Mouse (Mus musculus) T-cell, adult 2 months (primary cell): ENCODE measurements around the gene Il15ra.
A peak's percentile ranks its signal among the peaks of the same experiment; 100 is the strongest.

Experiments used
- DNase-seq: peaks from one replicate; pipeline ENCODE4 v3.0.0; 2022; ENCODE audit warnings: low spot score

Il15ra gene

DNA sequence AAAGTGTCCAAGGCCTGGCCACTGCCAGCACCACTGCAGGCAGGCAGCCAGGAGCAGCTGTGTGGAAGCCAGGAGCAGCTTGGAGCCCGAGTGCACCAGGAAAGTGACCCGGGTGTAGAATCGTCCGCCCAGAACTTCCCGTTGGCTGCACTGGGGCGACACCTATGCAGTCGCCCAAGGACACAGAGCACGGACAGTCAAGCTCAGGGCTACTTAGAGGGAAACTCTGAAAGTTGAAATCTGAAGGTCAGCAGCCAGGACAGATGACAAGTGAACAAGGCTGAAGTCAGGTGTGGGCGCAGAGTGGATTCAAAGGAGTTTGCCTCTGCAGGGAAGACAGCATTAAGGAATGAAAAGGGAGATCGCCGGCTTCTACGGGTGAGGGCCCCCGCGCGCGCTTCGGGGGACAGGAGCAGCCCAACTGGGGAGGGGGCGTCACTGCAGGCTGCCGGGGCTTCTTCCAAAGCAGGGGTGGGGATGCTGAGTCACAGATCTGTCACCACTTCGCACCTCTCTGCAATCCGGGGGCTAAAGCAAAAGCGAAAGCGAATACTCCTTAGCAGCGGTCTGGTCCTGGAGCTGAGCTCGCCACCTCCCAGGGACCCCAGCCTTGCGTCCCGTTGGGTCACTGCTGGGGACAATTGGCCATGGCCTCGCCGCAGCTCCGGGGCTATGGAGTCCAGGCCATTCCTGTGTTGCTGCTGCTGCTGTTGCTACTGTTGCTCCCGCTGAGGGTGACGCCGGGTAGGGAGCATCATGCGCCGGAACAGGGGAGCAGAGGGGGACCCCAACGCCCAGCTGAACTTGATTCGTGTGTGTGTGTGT, at the start of gene Il15ra:
Gene Il15ra (plus strand): TSS at position 90 of the 825 bp plus-strand sequence.
- peak; percentile 62 for DNase-seq

DNA sequence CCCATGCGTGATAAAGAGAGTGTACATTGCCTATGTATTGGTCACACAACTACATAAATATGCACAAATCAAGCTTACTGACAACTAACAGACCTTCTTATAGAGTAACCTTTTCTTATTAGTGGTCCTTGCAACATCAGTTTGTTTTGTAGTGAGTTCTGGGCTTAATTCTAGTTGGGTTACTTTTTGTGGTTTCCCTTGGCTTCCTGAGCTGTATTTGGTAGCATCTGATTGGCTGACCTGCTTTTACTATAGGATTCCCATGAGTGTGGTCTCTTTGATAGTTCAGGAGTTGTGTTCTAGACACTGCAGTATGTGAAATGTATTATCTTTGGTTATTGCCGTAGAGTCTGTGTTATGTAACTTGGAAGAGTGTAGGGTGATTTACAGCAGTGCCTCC, 47.5 kb upstream of the Il15ra start:
- DNase-seq = peak; percentile 41

DNA sequence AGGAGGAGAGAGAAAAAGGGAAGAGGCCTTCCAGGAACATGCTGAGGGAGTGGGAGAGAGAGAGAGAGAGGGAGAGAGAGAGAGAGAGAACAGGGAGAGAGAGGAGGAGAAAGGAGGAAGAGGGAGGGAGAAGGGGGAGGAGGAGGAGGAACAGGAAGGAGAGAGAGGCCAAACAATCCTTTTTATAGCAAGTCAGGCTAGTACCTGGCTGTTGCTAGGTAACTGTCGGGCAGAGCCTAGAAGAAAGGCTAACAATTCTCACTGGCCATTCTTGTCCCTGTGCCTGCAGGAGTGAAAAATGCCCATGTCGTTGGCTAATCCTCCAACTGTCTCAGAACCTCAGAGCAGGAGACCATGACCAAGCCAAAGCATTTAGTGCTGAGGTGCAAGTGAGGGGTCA, 45.8 kb upstream of the Il15ra start:
- DNase-seq = no peak

- peak; percentile 19 for DNase-seq
These were observed 42.8 kb upstream of the Il15ra start for GRCm38 (mm10) chr2:11662143-11662906.

DNA sequence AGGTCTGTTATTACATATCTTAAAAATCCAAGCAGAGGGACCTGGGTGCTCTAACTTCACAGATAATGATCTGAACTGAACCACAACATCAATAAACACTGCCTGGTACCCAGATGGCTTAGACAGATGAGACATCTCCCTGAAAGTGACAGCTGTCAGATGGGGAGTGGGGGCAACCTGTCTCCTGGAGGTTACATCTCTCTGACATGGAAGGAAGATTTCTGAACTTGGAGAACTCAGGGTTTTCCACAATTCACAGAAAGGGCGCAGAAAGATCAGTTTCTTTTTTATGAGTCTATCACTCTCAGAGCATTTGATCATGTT, 42.2 kb upstream of the Il15ra start:
- DNase-seq = no peak

DNA sequence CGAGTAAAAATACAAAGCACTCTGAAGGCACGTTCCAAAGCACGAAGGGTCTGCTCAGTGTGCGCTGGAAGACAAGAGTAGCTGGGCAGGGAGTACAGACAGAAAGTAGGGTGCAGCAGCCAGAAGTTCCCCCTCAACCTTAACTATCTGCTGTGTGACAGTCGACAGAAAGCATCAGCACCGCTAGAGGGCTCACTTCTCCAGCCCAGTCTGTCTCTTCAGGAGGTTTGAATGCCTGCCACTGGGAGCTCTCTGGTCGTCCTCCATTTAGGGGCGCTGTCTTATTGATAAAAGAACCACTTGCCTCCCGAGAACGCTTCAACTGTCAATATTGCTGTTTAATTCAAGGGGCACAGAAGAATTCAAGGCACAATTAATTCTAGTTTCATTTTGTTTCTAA, 41.1 kb upstream of the Il15ra start:
- DNase-seq = peak; percentile 84

DNA sequence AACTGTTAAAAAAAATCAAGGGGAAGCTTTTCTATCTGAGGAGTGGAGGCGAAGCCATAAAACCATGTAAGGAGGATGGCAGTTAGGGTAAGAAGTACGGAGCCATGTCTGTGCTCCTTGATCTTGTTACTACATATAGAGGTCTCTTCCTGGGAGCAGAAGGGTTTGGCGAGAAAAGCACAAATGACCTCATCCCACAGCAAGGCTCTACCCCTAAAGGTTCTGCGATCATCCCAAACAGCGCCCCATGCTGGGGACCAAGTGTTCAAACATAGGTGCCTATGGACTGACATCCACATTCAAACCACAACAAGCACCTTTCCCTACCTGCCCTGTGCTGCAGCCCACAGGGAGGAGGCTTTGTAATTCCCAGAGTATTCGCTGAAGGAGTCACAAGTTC, 40.7 kb upstream of the Il15ra start:
- DNase-seq = no peak

- no peak for DNase-seq
These were observed 40.3 kb upstream of the Il15ra start for GRCm38 (mm10) chr2:11664806-11665205.

DNA sequence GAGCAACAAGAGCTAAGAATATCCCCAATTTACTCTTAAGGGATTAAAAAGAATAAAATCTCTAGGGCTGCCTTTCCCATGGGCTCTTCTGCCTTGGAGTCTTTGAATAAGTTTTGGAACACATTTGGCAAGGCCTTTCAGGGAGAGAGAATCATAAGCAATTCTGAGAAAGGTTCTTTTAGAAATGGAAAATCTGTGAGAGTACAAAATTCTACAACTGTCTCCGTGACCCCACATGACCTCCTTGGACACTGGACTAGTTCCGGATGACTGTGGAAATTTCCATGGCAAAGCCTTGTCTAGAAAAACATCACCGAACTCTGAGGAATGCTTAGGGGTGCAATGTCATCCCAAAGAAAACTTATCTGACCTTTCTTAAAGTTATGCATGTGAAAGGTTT, 39.8 kb upstream of the Il15ra start:
- DNase-seq = no peak

DNA sequence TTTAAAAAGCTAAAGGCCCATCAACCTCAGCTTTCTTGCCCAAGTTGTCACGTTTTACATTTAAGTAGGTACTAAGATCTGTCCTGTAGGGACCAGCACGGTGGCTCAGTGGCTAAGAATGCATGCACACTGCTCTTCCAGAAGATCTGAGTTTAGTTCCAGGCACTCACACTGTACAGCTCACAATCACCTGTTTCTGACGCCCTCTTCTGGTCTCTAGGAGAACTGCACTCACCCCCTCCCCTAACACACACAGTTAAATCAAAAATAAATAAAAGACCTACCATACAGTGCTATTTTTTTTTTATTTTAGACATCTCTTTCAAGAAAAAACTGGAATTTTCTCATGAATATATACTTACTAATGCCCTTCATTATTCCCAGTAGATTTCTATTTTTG, 32.9 kb upstream of the Il15ra start:
- DNase-seq = peak; percentile 66

GRCm38 (mm10) chr2:11679626-11680025, 25.5 kb upstream of the Il15ra start:
- DNase-seq = no peak

GRCm38 (mm10) chr2:11682712-11683111, 22.4 kb upstream of the Il15ra start:
- DNase-seq = no peak

- no peak for DNase-seq
These were observed 18.6 kb upstream of the Il15ra start for GRCm38 (mm10) chr2:11686512-11686911.

GRCm38 (mm10) chr2:11687436-11687835, 17.7 kb upstream of the Il15ra start:
- peak; percentile 23 for DNase-seq

- DNase-seq = no peak
These were observed 14.7 kb upstream of the Il15ra start for GRCm38 (mm10) chr2:11690201-11690890.

DNA sequence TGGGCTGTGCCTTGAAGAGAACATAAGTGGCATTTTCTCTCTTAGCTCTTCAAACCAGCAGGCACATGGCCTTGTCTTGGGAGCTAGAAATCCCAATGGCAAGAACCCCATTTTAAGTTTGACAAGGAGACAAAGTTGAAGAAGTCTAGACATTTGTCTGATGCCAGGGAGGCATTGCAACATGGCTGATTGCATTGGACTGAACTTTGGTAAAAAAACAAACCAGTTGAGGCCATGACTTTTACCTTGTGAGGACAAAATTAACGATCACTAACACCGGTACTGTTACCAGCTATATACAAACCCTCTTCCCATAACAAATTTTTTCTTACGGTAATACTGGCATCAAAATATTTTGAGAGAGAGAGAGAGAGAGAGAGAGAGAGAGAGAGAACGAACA, 11.7 kb upstream of the Il15ra start:
- DNase-seq = no peak

- no peak for DNase-seq
These were observed 11.0 kb upstream of the Il15ra start for GRCm38 (mm10) chr2:11694104-11694503.

DNA sequence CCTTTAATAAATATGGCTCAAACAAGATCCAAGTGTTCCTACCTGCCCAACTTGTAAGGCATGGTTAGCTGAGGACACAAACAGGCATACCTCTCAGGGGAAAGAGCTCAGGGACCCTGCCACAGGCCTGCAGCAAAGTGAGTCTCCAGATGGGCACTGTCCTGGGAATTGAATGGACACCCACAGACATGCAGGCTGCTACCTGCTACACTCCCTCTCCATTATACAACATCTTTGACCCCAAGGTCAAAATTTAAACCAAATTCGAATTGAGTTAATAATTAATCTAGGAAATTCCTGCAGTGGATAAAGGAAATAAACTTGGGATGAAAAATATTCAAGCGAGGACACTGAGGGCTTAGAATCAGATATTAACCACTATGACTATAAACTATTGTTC, 9.2 kb upstream of the Il15ra start:
- no peak for DNase-seq

GRCm38 (mm10) chr2:11698994-11699393, 6.1 kb upstream of the Il15ra start:
- DNase-seq = no peak

DNA sequence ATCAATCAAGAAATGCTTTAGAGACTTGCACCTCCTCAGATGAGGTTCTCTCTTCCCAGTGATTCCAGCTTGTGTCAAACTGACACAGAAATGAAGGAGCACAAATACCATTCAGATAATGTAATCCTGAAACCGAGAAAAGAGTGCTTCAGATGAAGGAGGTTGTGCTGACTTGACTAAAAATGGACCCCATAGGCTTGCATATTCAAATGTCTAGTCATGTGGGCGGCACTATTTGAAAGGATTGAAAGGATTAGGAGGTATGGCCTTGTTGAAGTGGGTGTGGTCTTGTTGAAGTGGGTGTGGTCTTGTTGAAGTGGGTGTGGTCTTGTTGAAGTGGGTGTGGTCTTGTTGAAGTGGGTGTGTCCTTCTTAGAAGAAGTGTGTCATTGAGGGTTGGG, 5.2 kb upstream of the Il15ra start:
- DNase-seq = no peak

GRCm38 (mm10) chr2:11706030-11706745, 1.1 kb downstream of the Il15ra start:
- DNase-seq = no peak

DNA sequence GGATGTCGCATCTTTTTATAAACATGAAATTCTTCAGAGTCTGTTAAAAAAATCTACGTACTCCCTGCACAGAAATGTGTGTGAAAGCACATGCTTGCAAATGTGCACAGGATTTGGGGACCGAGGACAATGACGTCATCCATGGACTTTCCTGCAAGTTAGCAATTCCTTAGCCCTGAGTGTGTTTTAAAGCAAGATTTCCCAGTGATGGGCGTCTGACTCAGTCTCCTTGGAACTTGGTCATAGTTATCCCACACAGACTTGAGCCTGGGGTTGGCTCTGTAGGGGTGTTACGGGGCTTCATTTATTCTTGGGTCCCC, 1.6 kb downstream of the Il15ra start:
- DNase-seq = no peak
